In the genomic region with DNA sequence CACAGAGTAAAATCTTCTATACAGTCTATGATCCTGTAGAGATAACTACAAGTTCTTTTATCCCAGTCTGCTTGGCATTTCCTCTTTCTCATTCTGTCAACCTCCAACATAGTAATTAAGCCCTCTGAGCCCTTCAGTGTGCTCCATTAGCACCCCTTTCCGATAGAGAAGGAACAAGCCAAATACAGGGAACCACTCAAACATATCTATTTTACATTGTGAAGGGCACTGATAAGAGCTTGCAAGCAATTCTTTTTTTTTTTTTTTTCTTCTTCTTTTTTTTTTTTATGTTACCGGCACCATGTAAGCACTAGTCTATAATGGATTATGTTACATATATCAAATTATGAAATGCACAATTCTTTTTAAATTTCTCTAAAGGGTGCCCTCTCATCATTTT, we compare ENCODE assay signal across 16 mouse cellular contexts.
"Had no signal": no experiment of that assay in that cellular context is flagged by ENCODE, and none has a peak within 500 bp of the region (broad histone marks: within the 10 kb centered on the region; RNA-seq: fewer than 3 reads in every experiment).

No protein-coding gene starts in this region.

- DNase-seq: retina, postnatal 1 day; right cerebral cortex, adult 18-20 months; right cerebral cortex, postnatal 14 days; right cerebral cortex, postnatal 25 days; right cerebral cortex, postnatal 4 days; spleen, adult 18-20 months; thymus, adult 18-20 months; thymus, adult 2 months; thymus, postnatal 14 days; thymus, postnatal 25 days; thymus, postnatal 36 days; thymus, postnatal 4 days had no signal

- H3K9ac ChIP-seq: neural tube, embryonic 13.5 days; neural tube, embryonic 15.5 days; stomach, embryonic 15.5 days had no signal

- H3K27me3 ChIP-seq: neural tube, embryonic 13.5 days; neural tube, embryonic 15.5 days; stomach, embryonic 15.5 days had no signal

- H3K36me3 ChIP-seq: neural tube, embryonic 13.5 days; neural tube, embryonic 15.5 days; stomach, embryonic 15.5 days had no signal

- H3K4me3 ChIP-seq: neural tube, embryonic 13.5 days; neural tube, embryonic 15.5 days; stomach, embryonic 15.5 days had no signal

- H3K4me2 ChIP-seq: neural tube, embryonic 13.5 days; neural tube, embryonic 15.5 days; stomach, embryonic 15.5 days had no signal

- H3K27ac ChIP-seq: neural tube, embryonic 13.5 days; neural tube, embryonic 15.5 days; stomach, embryonic 15.5 days; stomach, postnatal 0 days had no signal

- H3K9me3 ChIP-seq: neural tube, embryonic 13.5 days; neural tube, embryonic 15.5 days; stomach, embryonic 15.5 days had no signal

- H3K4me1 ChIP-seq: neural tube, embryonic 13.5 days; neural tube, embryonic 15.5 days; stomach, embryonic 15.5 days had no signal
